Mouse (Mus musculus) left cerebral cortex, adult 18-20 months (tissue): ENCODE results near the gene Daxx. TPM values are rescaled to one million over a fixed set of nuclear protein-coding genes. Genes with fewer than 3 reads are reported as not detected.

Experiments used
- DNase-seq, 2 experiments: peaks; one replicate each; pipeline ENCODE4 v3.0.0; 2021 to 2022; ENCODE audit warnings: low spot score in 2 of 2, mixed read lengths in 1 of 2
- total RNA-seq, 2 experiments: library from RNA; stranded (reverse); gene quantifications; 2 replicates each; pipeline ENCODE4 v1.2.3; 2021

Gene Daxx
- total RNA-seq, 2 experiments from 2014 or later: 27.4 to 34.7 TPM

DNA sequence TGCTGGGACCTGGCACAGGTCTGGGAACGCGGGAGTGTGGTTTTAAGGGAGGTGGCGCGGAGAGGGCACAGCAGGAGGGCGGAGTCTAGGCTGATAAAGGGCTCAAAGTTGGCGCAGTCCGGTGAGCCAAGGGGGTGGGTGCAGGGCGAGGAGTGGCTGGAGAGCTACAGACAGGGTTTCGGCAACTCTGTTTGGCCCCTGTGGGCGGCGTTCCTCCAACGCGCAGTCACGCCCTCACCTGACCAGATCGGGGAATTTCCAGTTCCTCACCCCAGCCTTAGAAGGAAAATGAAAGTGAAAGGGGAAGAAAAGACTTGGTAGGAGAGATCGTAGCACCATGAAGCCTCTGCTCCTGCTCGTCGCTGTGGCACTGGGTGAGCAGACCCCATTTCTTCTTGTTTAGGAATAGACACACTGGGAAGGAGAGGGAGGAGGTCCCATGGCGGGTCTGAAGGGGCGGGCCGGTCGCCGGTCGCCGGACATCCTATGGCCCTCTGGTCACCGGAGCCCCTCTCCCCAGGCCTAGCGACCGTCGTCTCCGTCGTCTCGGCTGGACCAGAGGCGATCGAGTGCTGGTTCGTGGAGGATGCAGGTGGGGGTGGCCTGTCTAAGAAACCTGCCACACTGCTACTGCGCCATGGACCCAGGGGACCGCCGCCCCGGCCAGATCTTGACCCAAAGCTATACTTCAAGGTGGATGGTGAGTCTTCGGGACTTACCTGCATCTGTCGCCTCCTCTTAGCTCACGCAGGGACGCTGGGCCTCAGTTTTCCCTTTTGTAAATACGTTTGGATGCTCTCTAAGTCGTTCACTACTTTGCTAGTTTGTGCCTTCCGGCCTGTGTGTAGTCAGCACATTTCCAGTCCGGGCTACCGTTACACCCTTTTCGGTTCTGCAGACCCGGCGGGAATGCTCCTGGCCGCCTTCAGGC is 10.4 kb downstream of the Daxx start:
- DNase-seq: peak; percentile 29 to 54

GRCm38 (mm10) chr17:33920282-33921097 is 11.3 kb downstream of the Daxx start:
- DNase-seq: peak; percentile 82 to 89

- no peak for DNase-seq
Measured at GRCm38 (mm10) chr17:33921361-33921760, 12.1 kb downstream of the Daxx start.

- no peak for DNase-seq
Measured at GRCm38 (mm10) chr17:33924577-33925283, 15.5 kb downstream of the Daxx start.

GRCm38 (mm10) chr17:33925406-33926116 is 16.3 kb downstream of the Daxx start:
- DNase-seq: no peak

- no peak for DNase-seq
Measured at GRCm38 (mm10) chr17:33926207-33926932, 17.2 kb downstream of the Daxx start.

GRCm38 (mm10) chr17:33928251-33928947 is 19.2 kb downstream of the Daxx start:
- no peak for DNase-seq

DNA sequence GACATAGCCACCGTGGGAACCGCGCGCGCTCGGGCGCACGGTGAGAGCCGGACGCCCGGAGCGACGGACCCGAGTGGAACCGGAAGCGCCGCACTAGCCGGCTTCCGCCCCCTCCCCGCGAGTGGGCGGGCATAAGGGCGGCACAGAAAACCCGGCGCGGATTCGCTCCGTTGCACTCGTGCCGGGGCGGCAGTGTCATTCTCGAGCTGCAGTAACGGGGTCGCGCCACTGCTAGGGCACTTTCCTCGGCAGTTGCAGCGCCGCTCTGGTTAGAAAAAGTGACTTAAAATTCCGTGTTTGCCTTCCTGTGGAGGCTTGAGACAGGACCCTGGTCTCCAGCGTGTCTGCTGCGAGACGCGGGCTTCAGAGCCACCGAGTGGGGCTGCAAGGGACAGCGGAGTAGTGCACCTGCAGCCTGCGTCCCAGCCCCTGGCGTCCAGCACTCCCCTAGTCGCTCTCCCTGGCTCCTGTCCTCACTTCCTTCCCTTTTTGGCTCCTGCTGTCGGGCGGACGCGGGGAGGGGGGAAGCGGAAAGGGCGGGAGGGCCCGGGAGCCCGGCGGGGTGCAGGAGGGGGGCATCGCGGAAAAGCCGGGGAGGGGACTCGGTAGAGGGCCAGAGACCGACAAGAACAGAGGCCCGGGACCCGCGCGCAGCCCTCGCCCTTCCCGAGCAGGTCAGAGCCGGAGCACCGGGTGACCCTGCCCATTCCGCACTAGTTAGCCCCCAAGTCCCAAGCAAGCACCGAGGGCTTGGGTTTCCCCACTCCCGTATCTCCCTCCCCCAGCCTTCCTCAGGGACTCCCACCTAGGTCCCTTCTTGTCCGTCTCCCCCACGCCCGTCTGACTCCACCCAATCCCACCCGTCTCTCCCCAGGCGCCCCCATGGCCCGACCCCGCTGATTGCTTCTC is 20.4 kb downstream of the Daxx start, which contains the start of gene Rgl2:
Gene Rgl2, plus strand, starts transcription at position 173 of the 909 bp plus-strand sequence.
- peak; percentile 93 to 94 for DNase-seq

DNA sequence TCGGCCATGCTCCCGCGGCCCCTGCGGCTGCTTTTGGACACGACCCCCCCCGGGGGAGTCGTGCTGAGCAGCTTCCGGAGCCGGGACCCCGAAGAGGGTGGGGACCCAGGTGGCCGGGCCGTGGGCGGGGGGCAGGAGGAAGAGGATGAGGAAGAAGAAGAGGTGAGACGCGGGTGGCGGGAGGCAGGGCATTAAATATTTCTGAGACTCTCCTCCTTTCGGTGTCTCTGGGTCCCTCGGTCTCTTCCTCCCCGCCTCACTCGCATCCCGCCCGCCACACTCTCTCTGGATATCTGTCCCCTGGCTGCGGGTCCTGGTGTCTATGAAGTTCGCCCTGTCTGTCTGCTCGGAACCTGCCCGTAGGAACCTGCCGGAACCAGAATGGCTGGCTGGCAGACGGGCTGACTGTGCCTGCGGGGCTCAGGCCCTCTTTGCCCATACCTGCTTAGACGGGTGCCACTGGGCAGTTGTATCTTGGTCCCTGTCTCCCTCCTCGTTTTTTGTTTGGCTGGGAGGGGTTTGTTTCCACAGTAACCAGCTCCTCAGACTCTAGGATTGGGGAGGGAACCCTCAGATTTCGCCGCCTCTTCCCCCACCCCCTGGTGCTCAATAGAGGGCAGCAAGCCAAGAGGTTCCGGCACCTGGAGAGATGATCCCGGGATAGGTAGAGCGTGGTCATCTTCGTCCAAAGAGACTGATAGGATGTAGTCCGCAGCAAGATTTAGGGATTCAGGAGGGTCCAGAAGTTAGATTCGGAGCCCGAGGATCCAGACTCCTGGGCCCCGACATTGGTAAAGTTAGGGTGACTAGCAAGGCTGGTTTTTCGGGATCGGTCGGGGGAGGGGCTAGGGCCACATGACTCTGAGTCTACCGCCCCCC is 21.3 kb downstream of the Daxx start:
- peak; percentile 53 to 62 for DNase-seq

- no peak for DNase-seq
Measured at GRCm38 (mm10) chr17:33931159-33931866, 22.1 kb downstream of the Daxx start.

GRCm38 (mm10) chr17:33931947-33932346 is 22.7 kb downstream of the Daxx start:
- DNase-seq: no peak

DNA sequence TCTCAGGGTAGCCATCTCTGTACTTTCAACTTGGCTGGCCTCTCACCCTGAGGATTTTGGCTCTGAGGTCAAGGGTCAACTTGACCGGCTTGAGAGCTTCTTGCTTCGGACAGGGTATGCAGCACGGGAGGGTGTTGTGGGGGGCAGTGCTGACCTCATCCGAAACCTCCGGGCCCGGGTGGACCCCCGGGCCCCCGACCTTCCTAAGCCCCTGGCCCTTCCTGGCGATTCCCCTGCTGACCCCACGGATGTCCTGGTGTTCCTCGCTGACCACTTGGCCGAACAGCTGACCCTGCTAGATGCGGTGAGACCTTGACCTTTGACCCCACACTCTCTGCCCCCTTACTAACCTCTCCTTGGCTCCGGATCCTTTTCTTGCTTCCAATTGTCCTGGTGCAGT is 23.2 kb downstream of the Daxx start:
- DNase-seq: no peak

DNA sequence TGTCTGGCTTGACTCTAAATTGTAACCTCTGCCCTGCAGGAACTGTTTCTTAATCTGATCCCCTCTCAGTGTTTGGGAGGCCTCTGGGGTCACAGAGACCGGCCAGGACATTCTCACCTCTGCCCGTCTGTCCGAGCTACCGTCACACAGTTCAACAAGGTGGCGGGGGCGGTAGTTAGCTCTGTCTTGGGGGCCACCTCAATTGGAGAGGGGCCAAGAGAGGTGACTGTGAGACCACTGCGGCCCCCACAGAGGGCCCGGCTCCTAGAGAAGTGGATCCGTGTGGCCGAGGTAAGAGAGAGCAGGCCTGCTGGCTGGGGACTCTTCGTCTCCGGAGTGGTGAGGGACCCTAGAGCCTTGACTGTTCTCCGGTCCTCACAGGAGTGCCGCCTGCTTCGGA is 23.8 kb downstream of the Daxx start:
- no peak for DNase-seq

DNA sequence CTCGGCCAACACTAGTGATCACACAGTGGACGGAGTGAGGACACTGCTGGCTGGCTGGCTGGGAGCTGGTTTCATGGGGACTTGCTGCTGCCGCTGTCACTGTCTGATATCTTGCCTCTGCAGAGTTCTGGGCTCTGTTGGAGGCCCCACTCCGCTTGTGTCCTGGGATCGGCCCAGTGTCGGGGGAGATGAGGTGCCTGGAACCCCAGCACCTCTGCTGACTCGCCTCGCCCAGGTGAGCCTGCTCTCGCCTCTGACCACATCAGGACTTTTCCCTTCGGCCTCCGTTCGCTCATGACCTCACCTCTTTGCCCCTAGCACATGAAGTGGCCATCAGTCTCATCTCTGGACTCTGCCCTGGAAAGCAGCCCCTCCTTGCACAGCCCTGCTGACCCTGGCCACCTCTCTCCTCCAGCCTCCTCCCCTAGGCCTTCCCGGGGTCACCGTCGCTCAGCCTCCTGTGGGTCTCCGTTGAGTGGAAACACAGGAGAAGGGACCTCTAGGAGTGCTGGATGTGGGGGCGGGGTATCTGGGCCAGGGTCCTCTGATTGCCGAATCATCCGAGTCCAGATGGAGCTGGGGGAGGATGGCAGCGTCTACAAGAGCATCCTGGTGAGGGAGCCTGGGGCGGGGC is 26.3 kb downstream of the Daxx start:
- no peak for DNase-seq

GRCm38 (mm10) chr17:33936993-33937392 is 27.8 kb downstream of the Daxx start:
- no peak for DNase-seq

DNA sequence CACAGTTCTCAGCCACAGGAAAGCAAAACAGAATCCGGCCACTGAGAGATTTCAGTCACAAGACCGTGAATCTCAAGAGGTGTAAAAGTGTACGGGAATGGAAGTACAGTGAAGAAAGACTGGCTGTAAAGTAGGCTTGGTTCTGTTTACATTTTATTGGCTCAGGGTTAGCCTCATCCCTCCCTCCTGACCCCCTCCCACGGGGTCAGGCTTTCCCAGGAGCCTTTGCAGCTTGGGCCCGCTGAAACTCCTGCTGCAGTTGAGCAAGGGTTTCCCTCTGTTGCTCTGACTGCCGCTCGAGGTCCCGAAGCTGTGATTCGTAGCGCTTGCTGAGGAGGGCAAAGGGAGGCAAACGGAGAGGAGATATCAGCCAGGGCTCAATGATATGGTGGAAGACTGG is 29.6 kb downstream of the Daxx start:
- no peak for DNase-seq
